Mouse (Mus musculus): ENCODE data around the gene Tmc2.

The Tmc2 gene

DNA sequence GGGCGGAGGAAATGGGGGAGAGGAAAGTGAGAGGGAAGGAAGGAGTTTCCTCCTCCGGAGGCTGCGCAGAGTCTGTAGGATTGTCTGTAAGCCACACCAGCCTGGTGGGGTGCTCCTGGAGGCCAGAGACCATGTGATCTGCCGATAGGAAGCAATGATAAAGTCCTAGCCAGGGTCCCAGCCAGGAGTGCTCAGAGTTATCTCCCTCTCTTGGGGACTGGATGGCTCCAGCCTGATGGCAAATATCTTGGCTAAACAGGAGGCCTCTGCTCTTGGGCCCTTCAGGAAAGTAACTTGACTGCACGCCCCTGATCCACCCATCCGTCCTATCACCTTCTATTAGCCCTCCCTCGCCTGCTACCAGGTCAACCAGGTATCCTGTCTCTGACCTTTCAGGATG is 53.2 kb downstream of the Tmc2 start:
- DNase-seq (ENCODE audit: low spot score in 2 of 2), result no peak

- DNase-seq (ENCODE audit: low spot score in 2 of 2), result no peak
These were observed 61.8 kb downstream of the Tmc2 start for GRCm38 (mm10) chr2:130256762-130257161.

GRCm38 (mm10) chr2:130260822-130261221 is 65.8 kb downstream of the Tmc2 start:
- DNase-seq (ENCODE audit: low spot score in 2 of 2), result no peak

DNA sequence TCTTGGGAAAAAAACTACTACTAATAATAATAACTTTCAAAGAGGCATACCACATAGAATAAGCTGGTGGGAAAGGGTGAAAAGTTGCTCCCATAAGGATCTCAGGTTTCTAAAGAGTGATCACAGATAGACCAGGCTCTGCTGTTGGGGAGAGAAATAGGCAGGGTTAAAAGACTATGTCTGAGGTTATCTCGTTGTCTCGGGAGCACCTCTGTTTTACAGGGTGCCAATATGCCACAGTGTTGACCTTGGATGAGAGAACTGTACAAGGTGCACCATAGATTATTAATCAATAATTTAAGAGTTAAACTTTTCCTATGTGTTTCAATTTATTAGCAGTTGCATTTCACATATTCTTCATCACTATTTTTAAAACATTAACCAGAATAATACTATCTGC is 66.9 kb downstream of the Tmc2 start:
- no peak for DNase-seq (ENCODE audit: low spot score in 2 of 2)

GRCm38 (mm10) chr2:130262398-130262797 is 67.4 kb downstream of the Tmc2 start:
- DNase-seq (ENCODE audit: low spot score in 2 of 2), result no peak

DNA sequence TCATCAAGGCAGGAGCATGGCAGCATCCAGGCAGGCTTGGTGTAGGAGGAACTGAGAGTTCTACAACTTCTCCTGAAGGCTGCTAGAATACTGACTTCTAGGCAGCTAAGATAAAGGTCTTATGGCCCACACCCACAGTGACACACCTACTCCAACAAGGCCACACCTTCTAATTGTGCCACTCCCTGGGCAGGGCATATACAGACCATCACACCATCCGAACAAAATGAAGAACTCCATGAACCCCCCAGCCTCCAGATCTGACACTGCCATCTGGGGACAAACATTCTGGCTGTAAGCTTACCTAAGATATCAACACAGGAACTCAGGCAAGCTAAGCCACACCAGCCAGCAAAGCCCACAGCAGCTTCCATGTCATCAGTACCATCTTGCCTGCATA is 70.5 kb downstream of the Tmc2 start:
- DNase-seq (ENCODE audit: low spot score in 2 of 2), result no peak

- no peak for DNase-seq (ENCODE audit: low spot score in 2 of 2)
These were observed 73.1 kb downstream of the Tmc2 start for GRCm38 (mm10) chr2:130268074-130268473.

DNA sequence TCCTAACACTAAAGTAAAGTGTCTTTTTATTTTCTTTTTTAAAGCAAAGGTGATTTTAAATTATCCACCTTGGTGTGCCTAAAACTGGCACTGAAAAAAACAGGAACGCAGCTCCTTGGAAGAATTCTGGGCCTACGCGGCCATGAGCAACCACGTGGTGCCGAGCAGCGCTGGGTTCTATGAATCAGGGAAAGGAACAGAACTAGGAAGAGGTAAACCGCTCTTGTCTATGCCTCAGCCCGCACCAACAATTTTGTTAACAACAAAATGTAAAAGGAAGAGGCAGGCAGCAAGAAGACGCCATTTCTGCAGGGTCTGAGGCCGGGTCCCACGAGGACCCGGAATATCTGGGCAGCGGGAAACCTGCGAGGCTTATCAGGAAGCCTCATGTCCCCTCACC is 78.7 kb downstream of the Tmc2 start:
- no peak for DNase-seq (ENCODE audit: low spot score in 2 of 2)

- peak; percentile 95 to 100 for DNase-seq (ENCODE audit: low spot score in 2 of 2)
These were observed 79.3 kb downstream of the Tmc2 start, which contains the start of gene Nop56 for GRCm38 (mm10) chr2:130274149-130274861. Nop56 (plus strand) TSS chr2:130274430.

GRCm38 (mm10) chr2:130274862-130275261 is 79.9 kb downstream of the Tmc2 start:
- DNase-seq (ENCODE audit: low spot score in 2 of 2), result no peak

- DNase-seq (ENCODE audit: low spot score in 2 of 2), result no peak
These were observed 80.7 kb downstream of the Tmc2 start for GRCm38 (mm10) chr2:130275649-130276048.

GRCm38 (mm10) chr2:130279600-130280091 is 84.7 kb downstream of the Tmc2 start:
- DNase-seq (ENCODE audit: low spot score in 2 of 2), result no peak

DNA sequence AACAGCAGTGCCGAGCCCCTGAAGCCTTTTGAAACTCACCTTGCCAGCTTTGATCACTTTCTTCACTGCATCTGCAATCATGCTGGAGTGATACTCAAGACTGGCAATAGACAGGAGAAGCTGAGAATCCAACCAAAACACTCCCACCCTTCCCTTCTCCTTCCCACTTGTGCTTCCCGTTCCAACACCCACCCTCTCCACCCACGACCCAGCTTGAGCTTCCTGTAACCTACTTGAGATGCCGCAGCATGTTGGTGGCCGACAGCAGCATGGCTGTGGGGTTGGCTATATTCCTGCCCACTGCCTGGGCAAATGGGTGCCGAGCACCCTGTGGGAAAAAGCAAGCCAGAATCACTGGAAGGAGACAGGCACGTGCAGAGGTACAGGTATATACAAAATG is 85.2 kb downstream of the Tmc2 start:
- no peak for DNase-seq (ENCODE audit: low spot score in 2 of 2)

GRCm38 (mm10) chr2:130280818-130281217 is 85.8 kb downstream of the Tmc2 start:
- DNase-seq (ENCODE audit: low spot score in 2 of 2), result no peak

DNA sequence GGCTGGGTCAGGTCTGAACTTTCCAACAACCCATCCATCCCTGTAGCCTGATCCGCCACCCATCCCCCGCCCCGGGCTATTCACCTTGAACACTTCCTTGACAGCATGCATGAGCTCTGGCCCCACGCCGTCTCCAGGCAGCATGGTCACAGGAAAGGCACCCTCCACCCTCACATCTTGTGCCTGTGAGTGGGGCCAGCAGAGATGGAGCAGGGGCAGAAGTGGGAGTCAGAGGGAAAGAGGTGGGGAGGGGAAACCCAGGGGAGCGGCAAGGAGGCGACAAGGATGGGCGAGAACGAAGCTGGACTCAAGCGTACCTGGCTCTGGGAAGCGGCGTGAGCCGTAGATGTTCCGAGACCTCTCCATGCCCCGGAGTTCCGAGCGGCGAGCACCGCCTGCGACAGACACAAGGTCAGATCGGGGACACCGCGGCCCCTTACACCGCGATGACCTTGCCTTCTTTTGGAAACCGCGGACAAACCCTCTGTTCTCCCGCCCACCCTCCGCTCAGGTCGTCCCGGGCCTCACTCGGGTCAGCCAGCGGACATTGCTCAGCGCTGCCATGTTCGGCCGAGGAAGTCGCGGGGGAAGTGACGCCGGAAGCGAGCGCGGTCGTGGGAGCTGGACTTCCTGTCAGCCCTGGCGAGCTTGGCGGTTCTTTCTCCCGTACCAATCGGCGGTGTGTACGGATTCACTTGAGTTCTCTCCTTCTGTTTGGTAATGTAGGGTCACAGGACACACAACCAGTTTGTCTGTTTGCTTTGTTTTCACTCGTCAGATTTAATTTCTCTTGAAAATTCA is 89.1 kb downstream of the Tmc2 start, which contains the start of gene Idh3b:
Gene Idh3b (minus strand): TSS at position 694 of the 801 bp plus-strand sequence.
- DNase-seq (ENCODE audit: low spot score in 2 of 2), result peak; percentile 51 to 89

- DNase-seq (ENCODE audit: low spot score in 2 of 2), result no peak
These were observed 94.1 kb downstream of the Tmc2 start for GRCm38 (mm10) chr2:130289086-130289485.

DNA sequence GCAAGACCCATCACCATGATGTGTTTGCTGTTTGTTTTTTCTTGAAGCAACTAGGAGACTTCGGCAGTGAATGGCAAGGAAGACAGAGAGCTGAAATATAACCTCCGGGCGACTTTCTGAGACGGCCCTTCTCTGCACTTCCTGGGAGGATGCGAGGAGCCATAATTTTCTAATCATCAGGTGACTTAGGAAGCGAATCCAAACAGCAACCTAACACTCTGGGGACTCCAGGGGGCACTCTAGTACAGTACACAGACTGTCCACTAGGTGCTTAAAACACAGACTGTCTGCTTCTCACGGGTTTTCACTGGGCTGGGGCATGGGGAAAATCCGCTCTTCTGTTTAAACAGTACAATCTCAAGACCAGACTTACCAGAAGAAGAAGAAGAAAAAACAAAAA is 96.4 kb downstream of the Tmc2 start:
- peak; percentile 45 to 89 for DNase-seq (ENCODE audit: low spot score in 2 of 2)

DNA sequence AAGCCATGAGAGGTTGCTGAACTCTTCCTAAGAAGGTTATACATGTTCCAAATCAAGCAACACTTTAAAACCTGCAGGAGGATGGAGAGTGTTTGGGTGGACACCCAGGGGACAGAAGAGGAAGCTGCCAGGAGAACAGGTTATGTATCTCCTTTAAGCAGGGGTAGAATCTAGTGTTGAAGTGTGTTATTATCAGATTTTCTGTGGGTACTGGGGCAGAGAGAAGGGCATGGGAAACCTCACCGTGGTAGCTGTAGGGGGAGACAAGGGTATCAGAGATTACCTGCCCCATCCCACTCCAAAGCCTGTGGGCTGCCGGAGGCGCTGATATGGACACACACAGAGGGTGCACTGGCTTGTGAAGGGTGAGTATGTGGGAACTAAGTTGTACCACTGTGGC is 98.0 kb downstream of the Tmc2 start:
- DNase-seq (ENCODE audit: low spot score in 2 of 2), result no peak

- DNase-seq (ENCODE audit: low spot score in 2 of 2), result no peak
These were observed 98.5 kb downstream of the Tmc2 start for GRCm38 (mm10) chr2:130293486-130293885.

DNA sequence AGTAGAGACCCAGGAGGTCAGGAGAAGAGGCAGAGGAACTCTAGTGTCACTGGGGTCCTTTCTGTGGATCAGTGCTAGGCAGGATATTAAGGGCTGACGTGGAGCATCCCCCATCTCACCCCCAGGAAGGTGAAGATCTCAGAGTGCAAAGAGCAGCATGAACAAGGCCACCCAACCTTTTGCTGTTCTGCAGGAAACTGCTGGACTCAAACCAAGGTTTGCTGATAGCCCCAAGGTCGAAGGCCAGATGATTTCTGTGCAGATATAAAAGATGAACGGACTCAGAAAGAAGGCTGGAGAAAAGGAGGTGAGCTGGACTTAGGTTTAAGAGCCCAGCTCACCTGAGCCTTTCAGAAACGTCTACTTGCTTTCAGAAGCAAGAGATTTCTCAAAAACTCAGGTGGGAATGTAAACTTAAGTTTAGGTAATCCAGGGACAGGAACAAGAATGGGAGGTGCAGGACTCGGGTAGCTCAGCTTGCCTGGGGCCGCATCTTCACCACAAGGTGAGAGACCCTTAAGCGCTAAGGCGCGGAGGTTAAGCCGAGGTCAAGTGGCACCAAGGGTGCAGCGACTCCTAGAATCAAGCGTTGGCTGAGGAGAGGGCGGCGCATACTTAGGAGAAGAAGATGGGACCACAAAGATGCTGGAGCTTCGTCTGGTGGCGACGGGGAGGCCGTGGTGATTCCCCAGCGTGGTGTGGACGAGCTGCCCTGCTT is 99.4 kb downstream of the Tmc2 start:
- DNase-seq (ENCODE audit: low spot score in 2 of 2), result no peak

- DNase-seq (ENCODE audit: low spot score in 2 of 2), result no peak
These were observed 99.9 kb downstream of the Tmc2 start, which contains the start of gene Ebf4 for GRCm38 (mm10) chr2:130294936-130295277. Ebf4 (plus strand) TSS chr2:130295169.
